Mouse (Mus musculus) midbrain, embryonic 11.5 days (tissue): ENCODE measurements at regions not wholly inside any gene's neighbourhood (a gene's known extent, or its start where the extent isn't known, plus 50 kb on each side); places are given as distances from the start of the nearest gene placed in this dataset.

Experiments used
- ATAC-seq: fragments of 200-750 bp; cut with Nextera tagmentation; 2 replicates; pipeline ENCODE4 v1.8.0; 2017; ENCODE audit warnings: moderate TSS enrichment, moderate library complexity; ENCODE audit not compliant: low FRiP score
- DNase-seq: peaks from one replicate; pipeline ENCODE4 v3.0.0; 2015; ENCODE audit warnings: low spot score; ENCODE audit errors: missing footprints
- H3K27ac ChIP-seq: fragments of 300-500 bp; sonication (generic); 2 replicates; pipeline ENCODE4 v1.5.1; 2014; ENCODE audit warnings: low read depth, low read length
- H3K27me3 ChIP-seq: fragments of 300-500 bp; sonication (generic); 2 replicates; pipeline ENCODE4 v1.6.1; 2014; ENCODE audit warnings: mild to moderate bottlenecking, low read length, moderate library complexity, mixed read lengths; ENCODE audit not compliant: control insufficient read depth, insufficient read depth
- H3K36me3 ChIP-seq: fragments of 300-500 bp; sonication (generic); 2 replicates; pipeline ENCODE4 v1.6.1; 2014; ENCODE audit warnings: mild to moderate bottlenecking, low read length, moderate library complexity, mixed read lengths; ENCODE audit not compliant: control insufficient read depth, insufficient read depth
- H3K4me1 ChIP-seq: fragments of 300-500 bp; sonication (generic); 2 replicates; pipeline ENCODE4 v1.6.1; 2014; ENCODE audit warnings: low read length; ENCODE audit not compliant: control insufficient read depth, insufficient read depth
- H3K4me2 ChIP-seq: fragments of 300-500 bp; sonication (generic); 2 replicates; pipeline ENCODE4 v1.6.1; 2014; ENCODE audit warnings: mild to moderate bottlenecking, moderate library complexity
- H3K4me3 ChIP-seq: fragments of 300-500 bp; sonication (generic); 2 replicates; pipeline ENCODE4 v1.5.1; 2014; ENCODE audit warnings: low read depth, low read length
- H3K9ac ChIP-seq: fragments of 300-500 bp; sonication (generic); 2 replicates; pipeline ENCODE4 v1.6.1; 2014; ENCODE audit warnings: low read length
- H3K9me3 ChIP-seq: fragments of 300-500 bp; sonication (generic); 2 replicates; pipeline ENCODE4 v1.6.1; 2016; ENCODE audit warnings: low read length; ENCODE audit not compliant: control insufficient read depth
- WGBS: fragments of 180-500 bp; shearing (Covaris S2); extraction: QIAGEN DNeasy Blood & Tissue Kit; methylation state at CpG from one replicate; pipeline ENCODE4 v1.1.7; 2014; 5-methylcytosine and 5-hydroxymethylcytosine counted together

DNA sequence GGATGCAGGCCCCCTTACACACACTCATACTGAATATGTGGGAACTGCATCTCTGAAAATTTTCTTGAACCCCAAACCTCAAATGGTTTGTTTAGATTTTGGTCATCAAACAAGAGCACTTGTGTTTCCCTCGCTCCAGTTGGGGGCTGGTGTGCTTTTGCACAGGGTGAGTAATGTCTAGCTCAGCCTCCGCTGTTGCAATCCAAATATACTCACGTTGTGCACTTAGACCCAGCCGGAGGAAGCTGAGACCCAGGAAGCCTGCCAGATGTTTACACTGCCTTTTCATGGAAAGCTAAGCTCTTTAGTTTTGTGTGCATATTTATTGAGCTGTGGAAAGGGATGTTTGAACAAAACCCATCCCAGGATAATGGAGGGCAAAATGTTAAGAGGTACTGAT, 148.9 kb upstream of the Gm12728 start:
- no peak overlapping the region for H3K27ac ChIP-seq
- no peaks in the 10 kb centered on the region for H3K9me3 ChIP-seq
- ATAC-seq (no peak), DNase-seq (peak; percentile 84)
- no peak overlapping the region for H3K9ac ChIP-seq
- H3K4me2 ChIP-seq: no peak overlapping the region
- no peaks in the 10 kb centered on the region for H3K4me1 ChIP-seq
- H3K36me3 ChIP-seq: no peaks in the 10 kb centered on the region
- no peaks in the 10 kb centered on the region for H3K27me3 ChIP-seq
- 55% methylated on average over 4 of the region's 4 CpGs for WGBS
- H3K4me3 ChIP-seq: no peak overlapping the region

DNA sequence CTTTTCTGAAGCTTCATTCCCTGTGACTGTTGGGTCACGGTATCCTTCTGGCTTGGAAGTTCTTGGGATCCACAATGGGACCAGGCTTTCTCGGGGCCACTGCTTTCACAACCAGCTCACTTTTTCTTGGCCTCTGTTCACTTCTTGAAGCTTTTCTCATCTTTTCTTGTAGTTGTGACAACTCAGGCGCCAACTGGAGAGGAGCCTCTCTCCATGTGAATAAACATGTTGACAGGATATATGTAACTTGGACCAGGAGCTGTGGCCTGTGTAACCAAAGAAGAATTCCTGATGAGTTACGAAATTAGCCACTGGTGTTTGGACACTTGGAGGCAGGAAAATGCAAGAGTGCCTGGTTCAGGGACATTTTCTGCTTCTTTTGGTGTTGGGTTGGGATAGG, 148.1 kb upstream of the Gm12728 start:
- Histone ChIP-seq H3K9me3 (no peaks in the 10 kb centered on the region), H3K27me3 (no peaks in the 10 kb centered on the region), H3K27ac (no peak overlapping the region), H3K4me1 (no peaks in the 10 kb centered on the region), H3K4me3 (no peak overlapping the region), H3K4me2 (no peak overlapping the region), H3K9ac (no peak overlapping the region), H3K36me3 (no peaks in the 10 kb centered on the region)
- ATAC-seq (no peak), DNase-seq (no peak)
- 87% methylated on average over 4 of the region's 4 CpGs for WGBS

DNA sequence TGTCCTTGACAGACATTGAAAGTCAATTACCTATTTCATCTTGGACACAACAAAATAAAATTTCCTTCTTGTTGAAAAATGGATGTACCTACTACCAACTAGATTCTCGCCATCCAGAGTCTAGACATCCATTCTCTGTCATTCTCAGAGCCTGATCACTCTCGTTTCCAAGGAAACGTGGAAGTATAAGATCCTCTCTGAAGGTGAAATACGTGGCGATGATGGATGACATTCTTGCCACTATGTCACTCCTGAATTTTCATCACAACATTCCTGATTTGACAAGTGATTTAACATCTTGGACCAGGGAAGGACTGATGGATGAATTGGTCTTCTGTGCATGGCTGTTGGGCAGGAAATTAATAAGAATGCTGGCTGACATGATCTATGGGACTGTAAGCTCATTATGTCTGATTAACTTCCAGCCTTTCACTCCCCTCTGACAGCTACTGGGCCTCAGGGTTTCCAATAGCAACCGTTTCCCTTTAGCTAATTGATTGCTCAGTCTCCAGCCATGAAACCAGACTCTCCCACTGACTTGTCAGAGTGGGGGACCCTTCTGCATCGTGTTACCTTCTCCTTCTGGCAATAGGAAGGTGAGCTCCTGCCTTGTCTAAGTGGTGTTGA, 140.7 kb upstream of the Gm12728 start:
- 63% methylated on average over 7 of the region's 7 CpGs for WGBS
- DNase-seq (no peak), ATAC-seq (peak; percentile 62; the same call in 1 of the 2 replicates)
- Histone ChIP-seq H3K27ac (no peak overlapping the region), H3K9me3 (no peaks in the 10 kb centered on the region), H3K36me3 (no peaks in the 10 kb centered on the region), H3K9ac (no peak overlapping the region), H3K4me3 (no peak overlapping the region), H3K4me2 (no peak overlapping the region), H3K4me1 (no peaks in the 10 kb centered on the region; the same call in 1 of the 2 replicates), H3K27me3 (no peaks in the 10 kb centered on the region)

DNA sequence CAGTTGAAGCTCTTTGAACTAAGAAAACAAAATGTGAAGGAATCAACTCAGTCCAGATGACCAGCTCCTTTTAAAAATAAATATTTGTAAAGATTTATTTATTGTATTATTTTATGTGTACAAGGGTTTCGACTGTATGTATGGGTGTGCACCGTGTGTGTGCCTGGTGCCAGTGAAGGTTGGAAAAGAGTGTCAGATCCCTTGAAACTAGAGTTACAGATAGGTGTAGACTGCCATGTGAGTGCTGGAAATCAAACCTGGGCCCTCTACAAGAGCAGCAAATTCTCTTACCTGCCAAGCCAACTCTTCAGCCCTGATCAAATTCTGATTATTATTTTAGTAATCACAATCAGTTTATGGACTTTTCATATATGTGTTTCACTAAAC, 140.2 kb upstream of the Gm12728 start:
- Histone ChIP-seq H3K4me3 (no peak overlapping the region), H3K27ac (no peak overlapping the region), H3K36me3 (no peaks in the 10 kb centered on the region), H3K9ac (no peak overlapping the region), H3K4me2 (no peak overlapping the region), H3K9me3 (no peaks in the 10 kb centered on the region), H3K27me3 (no peaks in the 10 kb centered on the region), H3K4me1 (no peaks in the 10 kb centered on the region; the same call in 1 of the 2 replicates)
- no peak for DNase-seq
- ATAC-seq: no peak
- WGBS: 89% methylated on average over 2 of the region's 2 CpGs

DNA sequence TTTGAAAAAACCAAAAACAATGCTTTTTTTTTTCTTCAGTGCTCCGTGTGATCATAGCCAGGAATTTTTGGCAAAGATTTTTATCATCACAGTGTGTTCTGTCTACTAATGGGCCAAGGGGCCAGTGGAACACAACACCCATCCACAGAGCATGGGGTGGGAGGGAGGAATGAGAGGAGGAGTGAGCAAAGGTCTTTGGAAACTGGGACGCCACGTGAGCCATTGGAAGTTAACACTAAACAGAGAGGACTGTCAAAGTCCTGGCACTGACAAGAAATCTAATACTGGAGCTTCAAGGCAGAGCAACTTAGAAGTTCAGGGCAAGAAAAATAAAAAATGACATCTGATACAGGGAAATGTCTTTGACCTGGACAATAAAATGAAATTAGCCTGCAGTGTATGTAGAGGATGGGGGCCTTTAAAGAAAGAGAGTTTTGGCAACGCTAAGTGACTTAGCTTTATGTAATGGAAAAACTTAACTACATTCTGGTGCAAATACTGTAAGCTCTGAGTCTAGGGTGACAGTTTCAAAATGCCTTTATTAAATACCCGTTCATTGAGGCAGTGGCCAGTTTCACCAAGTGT, 133.5 kb upstream of the Gm12728 start:
- H3K27me3 ChIP-seq: no peaks in the 10 kb centered on the region
- 82% methylated on average over 5 of the region's 5 CpGs for WGBS
- H3K9ac ChIP-seq: no peak overlapping the region
- no peak overlapping the region for H3K27ac ChIP-seq
- no peak for DNase-seq
- H3K4me3 ChIP-seq: no peak overlapping the region
- H3K4me2 ChIP-seq: no peak overlapping the region
- no peak for ATAC-seq
- H3K9me3 ChIP-seq: no peaks in the 10 kb centered on the region
- H3K4me1 ChIP-seq: no peaks in the 10 kb centered on the region
- H3K36me3 ChIP-seq: no peaks in the 10 kb centered on the region

DNA sequence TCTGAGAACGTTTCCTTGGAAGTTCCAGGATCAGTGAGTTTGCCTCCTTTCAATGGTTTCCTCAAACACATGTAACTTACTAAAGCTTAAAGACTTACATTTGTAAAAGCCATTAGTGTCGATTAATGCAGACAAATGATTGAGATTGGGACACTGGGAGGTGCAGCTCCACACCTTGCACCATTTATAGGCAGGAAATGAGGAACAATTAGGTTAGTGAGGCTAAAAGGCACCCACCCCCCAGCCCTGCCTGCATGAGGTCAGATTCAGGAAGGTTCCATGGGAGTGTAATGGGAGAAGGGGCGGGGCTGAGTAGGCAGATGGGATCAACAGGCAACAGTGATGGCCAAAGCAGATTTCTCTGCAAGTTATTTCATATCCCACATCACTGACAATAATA, 131.1 kb upstream of the Gm12728 start:
- Histone ChIP-seq H3K4me1 (no peaks in the 10 kb centered on the region), H3K27ac (no peak overlapping the region), H3K36me3 (no peaks in the 10 kb centered on the region), H3K27me3 (no peaks in the 10 kb centered on the region), H3K9ac (no peak overlapping the region), H3K4me2 (no peak overlapping the region), H3K9me3 (no peaks in the 10 kb centered on the region), H3K4me3 (no peak overlapping the region)
- DNase-seq (no peak), ATAC-seq (no peak)
- 73% methylated on average over 3 of the region's 3 CpGs for WGBS

DNA sequence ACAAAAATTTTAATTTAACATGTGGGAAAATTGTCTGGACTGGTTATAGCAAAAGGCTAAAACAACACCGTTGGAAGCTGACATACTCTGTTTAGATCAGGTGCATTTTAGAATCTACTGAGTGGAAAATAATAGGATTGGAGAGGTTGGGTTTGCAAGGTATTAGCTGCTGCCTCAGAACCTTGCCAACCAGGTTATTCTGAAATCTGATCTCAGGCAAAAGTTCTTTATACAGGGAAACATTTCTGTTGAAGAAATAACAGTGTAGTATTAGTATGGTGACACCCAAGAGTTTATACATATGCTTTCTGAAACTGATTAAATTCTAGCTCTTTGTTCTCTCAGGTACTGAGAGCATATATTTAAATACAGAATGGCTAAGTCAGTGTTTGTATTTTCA, 113.0 kb upstream of the Gm12728 start:
- no peak overlapping the region for H3K27ac ChIP-seq
- DNase-seq (no peak), ATAC-seq (no peak)
- no peak overlapping the region for H3K4me2 ChIP-seq
- H3K27me3 ChIP-seq: no peaks in the 10 kb centered on the region
- H3K4me3 ChIP-seq: no peak overlapping the region
- no peaks in the 10 kb centered on the region for H3K4me1 ChIP-seq
- no peaks in the 10 kb centered on the region for H3K9me3 ChIP-seq
- 76% methylated on average over 1 of the region's 1 CpGs for whole genome bisulfite sequencing
- H3K36me3 ChIP-seq: no peaks in the 10 kb centered on the region
- no peak overlapping the region for H3K9ac ChIP-seq

DNA sequence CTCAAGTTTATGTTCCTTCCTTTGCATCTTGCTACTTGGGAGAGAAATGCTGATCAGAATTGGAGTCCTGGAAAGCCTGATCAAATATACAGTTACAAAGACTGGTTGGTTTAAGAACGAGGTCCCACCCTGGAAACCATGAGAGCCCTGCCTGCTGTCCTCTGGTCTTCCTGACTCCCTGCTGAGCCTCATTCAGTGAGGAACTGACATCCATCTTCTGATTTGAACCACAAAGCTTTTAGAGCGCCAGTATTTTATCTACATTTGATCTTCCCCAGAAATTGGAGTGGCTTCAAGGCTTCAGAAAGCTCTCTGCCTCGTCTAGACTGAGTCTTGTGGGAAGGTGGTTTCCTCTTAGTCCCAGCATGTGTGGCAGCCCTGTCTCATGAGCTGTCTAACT, 99.0 kb upstream of the Gm12728 start:
- 64% methylated on average over 3 of the region's 3 CpGs for WGBS
- DNase-seq: no peak
- H3K36me3 ChIP-seq: no peaks in the 10 kb centered on the region
- H3K27ac ChIP-seq: no peak overlapping the region
- no peak for ATAC-seq
- H3K4me2 ChIP-seq: no peak overlapping the region
- no peak overlapping the region for H3K4me3 ChIP-seq
- H3K4me1 ChIP-seq: no peaks in the 10 kb centered on the region
- no peaks in the 10 kb centered on the region for H3K27me3 ChIP-seq
- H3K9me3 ChIP-seq: no peaks in the 10 kb centered on the region
- no peak overlapping the region for H3K9ac ChIP-seq

DNA sequence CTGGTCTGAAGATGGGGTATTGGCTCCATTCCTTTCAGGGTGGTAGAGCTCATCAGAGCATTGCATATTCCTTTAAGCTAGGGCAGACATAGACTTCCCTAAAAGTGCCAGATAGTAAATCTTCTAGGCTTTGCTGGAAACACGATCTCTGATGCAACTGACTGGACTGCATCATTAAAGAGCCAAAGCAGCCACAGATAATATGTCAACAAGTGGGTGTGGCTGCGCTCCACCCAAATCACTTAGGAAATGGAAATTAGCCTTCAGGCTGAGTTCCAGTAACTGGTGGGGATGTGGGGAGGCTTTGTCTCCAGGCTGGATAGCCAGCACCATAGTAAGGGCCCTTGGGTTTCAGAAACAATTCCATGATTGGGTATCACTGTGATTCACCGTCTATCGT, 97.3 kb upstream of the Gm12728 start:
- no peak for ATAC-seq
- no peaks in the 10 kb centered on the region for H3K36me3 ChIP-seq
- 93% methylated on average over 4 of the region's 4 CpGs for WGBS
- H3K4me3 ChIP-seq: no peak overlapping the region
- H3K9ac ChIP-seq: no peak overlapping the region
- H3K27me3 ChIP-seq: no peaks in the 10 kb centered on the region
- no peak overlapping the region for H3K27ac ChIP-seq
- no peak overlapping the region for H3K4me2 ChIP-seq
- H3K4me1 ChIP-seq: no peaks in the 10 kb centered on the region
- DNase-seq: no peak
- H3K9me3 ChIP-seq: no peaks in the 10 kb centered on the region
